Mouse (Mus musculus): Measurements from ENCODE around the gene Eif4a1.

- no peak for TF ChIP-seq GATA1 (IDR thresholded peaks at IDR 0.05; ENCODE audit: borderline replicate concordance, low read length)
- TF ChIP-seq FLI1 (IDR thresholded peaks at IDR 0.05; ENCODE audit: low read length): no peak
Measured at GRCm38 (mm10) chr11:69655264-69656064, 16.8 kb downstream of the Eif4a1 start, which contains the start of gene Sox15.

Measured in megakaryocyte, embryonic 14.5 days (primary cell).